Mouse (Mus musculus): ENCODE measurements around the gene Dtx3. TPM values are rescaled to one million over a fixed set of nuclear protein-coding genes. Genes with fewer than 3 reads are reported as not detected.

The Dtx3 gene
- 195 and 234 TPM in 2 replicates for polyA plus RNA-seq (2015; fragmentation: Nextera tagmentation; extraction: Ambion mirVana)

DNA sequence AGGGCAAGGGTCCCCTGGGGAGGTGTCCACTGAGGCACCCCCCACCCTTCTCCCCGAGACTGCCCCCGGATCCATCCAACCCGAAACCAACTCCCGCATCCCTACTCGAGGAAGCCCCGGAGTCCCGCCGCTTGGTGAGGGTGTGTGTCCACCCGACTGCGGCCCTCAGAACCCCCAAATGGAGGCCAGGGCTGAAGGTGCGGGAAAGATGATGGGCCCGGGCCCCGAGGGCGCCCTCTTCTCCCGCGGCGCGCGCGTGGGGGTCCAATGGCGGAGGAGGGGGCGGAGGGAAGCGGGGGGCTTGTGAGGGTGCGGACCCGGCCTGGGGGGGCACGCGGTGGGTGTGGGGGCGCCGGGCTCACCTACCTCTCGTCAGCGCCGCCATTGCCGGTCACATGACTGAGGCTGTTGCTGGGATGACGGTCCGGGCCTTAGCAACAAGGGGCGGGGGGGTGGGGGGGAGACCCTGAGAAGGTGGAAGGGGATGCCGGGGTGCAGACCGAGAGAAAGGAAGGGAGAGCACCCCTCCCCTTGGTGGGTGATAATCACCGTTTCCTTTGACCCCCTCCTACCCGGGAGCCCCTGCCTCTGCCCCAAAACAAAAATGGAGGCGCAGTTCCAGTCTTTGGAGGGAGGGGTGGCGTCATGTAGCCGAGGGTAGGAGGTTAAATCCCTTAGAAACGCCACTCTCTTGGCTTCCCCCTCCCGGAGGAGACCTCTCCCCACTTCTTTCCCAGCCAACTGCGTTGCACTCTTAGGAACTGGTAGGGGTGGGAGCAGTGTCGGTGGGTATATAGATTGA lies at the start of gene Dtx3:
Dtx3 (minus strand) TSS at position 401 of the 802 bp plus-strand sequence.
- Histone ChIP-seq H3K9me3 (no peaks in the 10 kb centered on the region), H3K27me3 (no peaks in the 10 kb centered on the region), H3K4me3 (replicated peaks) (peak within 1 kb of the TSS; percentile 92), H3K27ac (peak within 1 kb of the TSS; percentile 91), H3K4me2 (replicated peaks) (peak within 1 kb of the TSS; percentile 79), H3K9ac (replicated peaks) (peak within 1 kb of the TSS; percentile 96), H3K4me1 (replicated peaks) (peaks cover 33% of the 10 kb centered on the region), H3K36me3 (peaks cover 53% of the 10 kb centered on the region)
- 0% methylated on average over 35 of the region's 47 CpGs for WGBS
- peak; percentile 70 for ATAC-seq

DNA sequence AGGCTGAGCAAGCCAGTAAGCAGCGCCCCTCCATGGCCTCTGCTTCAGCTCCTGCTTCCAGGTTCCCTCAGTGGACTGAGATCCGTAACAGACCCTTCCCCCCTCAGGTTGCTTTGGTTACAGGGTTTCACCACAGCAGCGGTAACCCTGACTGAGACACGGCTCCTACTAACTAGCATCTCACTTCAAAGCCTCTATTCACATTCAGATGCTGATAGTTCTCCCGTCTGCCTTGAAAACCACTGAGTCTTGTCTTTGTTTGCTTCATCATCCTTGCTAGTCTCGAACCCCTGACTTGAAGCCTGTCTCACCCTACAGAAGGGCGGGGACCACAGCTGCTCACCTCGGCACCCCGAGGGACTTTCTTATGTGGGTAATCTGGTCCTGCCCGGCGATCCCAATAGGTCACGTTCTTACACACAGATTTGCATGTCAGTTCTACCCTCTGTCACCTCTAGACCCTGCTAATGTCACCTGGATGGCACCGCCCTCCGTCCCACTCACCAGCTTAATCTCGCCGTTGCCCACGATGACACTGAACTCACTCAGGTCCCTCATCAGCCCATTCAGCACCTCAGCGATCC lies 42.8 kb upstream of the Dtx3 start:
- no peaks in the 10 kb centered on the region for H3K4me1 ChIP-seq (replicated peaks)
- H3K36me3 ChIP-seq = peaks cover 93% of the 10 kb centered on the region
- H3K4me2 ChIP-seq (replicated peaks) = no peak overlapping the region
- H3K4me3 ChIP-seq (replicated peaks) = no peak overlapping the region
- H3K9ac ChIP-seq (replicated peaks) = no peak overlapping the region
- 73% methylated on average over 18 of the region's 18 CpGs for WGBS
- no peaks in the 10 kb centered on the region for H3K9me3 ChIP-seq
- H3K27me3 ChIP-seq = no peaks in the 10 kb centered on the region
- no peak overlapping the region for H3K27ac ChIP-seq
- ATAC-seq = no peak

DNA sequence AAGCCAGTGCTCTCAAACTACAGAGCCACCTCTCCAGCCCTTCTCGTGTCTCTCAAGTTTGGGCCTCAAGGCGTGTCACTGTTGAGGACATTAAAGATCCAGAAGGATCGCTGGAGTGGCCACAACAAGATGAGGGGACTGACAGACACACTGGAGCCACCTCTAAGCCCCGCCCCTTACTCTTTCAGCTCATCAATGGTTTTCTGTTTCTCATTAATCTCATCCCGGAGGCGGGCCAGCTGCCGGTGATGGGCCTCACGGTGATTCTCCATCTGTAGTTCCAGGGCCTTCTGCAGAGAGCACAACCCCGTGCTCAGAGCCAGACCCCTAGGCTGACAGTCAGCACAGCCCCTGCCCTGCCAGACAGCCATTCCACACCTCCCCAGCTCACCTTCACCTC lies 41.0 kb upstream of the Dtx3 start:
- Histone ChIP-seq H3K9ac (replicated peaks) (no peak overlapping the region), H3K4me2 (replicated peaks) (no peak overlapping the region), H3K9me3 (no peaks in the 10 kb centered on the region), H3K36me3 (peaks cover 93% of the 10 kb centered on the region), H3K27me3 (no peaks in the 10 kb centered on the region), H3K4me3 (replicated peaks) (no peak overlapping the region), H3K27ac (no peak overlapping the region), H3K4me1 (replicated peaks) (no peaks in the 10 kb centered on the region)
- WGBS = 46% methylated on average over 9 of the region's 9 CpGs
- 0 out of 2 replicates have a peak, but pooled peaks have one; percentile 14 for ATAC-seq

DNA sequence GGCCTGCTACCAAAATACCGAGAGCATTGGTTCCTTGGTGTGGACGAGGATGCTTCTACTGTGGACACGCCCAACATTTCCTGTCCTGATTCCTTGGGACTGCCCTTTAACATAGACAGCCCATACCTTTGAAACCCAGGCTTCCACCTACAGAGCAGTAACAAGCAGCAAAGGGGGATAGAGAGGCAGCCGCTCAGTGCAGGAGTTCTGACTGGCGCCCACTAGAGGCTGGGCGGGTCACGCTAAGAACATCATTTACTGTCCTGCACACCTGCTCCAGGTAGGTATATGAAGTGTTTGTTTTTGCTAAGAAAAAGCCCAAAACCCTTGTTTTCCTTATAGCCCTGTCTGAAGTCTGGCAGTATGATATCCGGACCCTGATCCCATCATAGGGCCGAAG lies 37.6 kb upstream of the Dtx3 start:
- WGBS = 82% methylated on average over 9 of the region's 9 CpGs

DNA sequence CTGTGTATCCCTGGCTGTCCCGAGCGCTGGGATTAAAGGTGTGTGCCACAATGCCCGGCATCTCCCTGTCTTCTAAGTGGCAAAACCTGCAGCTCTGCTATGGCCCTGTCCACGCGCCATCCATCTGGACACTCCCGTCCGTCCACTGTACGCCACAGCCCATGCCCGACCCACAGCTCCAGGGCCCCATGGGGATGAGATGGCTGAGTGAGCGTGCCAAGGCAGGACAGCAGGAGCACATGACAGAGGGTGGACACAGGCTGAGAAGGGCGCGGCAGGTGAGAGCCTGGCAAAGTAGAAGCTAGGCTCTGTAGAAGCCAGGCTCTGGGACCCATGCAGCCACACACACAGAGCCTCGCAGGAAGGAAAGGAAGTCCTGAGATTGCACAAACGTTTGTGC lies 36.2 kb upstream of the Dtx3 start:
- Histone ChIP-seq H3K4me2 (replicated peaks) (no peak overlapping the region), H3K9me3 (no peaks in the 10 kb centered on the region)
- 85% methylated on average over 14 of the region's 14 CpGs for WGBS

More for the DNA sequence above, 37.6 kb upstream of the Dtx3 start:
- H3K27me3 ChIP-seq = no peaks in the 10 kb centered on the region
- no peak for ATAC-seq
- no peak overlapping the region for H3K4me3 ChIP-seq (replicated peaks)
- no peak overlapping the region for H3K27ac ChIP-seq
- H3K9me3 ChIP-seq = no peaks in the 10 kb centered on the region
- H3K4me2 ChIP-seq (replicated peaks) = no peak overlapping the region
- H3K4me1 ChIP-seq (replicated peaks) = no peaks in the 10 kb centered on the region
- H3K36me3 ChIP-seq = peaks cover 85% of the 10 kb centered on the region
- H3K9ac ChIP-seq (replicated peaks) = no peak overlapping the region

DNA sequence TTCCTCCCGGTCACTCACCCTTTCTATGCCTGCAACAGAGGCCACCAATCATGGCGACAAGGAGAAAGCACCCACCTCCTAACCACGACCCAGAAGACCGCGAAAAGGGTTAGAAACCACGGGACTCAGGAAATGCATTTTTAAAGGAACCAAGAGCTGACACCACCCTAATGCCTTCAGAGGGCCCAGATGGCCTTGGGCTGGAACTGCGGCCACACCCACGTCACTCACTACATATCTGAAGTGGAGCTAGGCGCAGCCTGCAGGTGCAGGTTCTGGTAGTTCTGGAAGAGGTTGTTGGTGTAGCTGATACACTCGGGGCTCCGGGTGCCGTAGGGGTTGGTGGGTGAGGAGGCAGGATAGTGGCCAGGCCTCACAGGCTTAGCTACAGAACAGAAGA lies 35.2 kb upstream of the Dtx3 start:
- Histone ChIP-seq H3K9ac (replicated peaks) (no peak overlapping the region), H3K4me3 (replicated peaks) (no peak overlapping the region), H3K27ac (no peak overlapping the region), H3K36me3 (peaks cover 79% of the 10 kb centered on the region), H3K4me1 (replicated peaks) (no peaks in the 10 kb centered on the region), H3K27me3 (peaks cover 5% of the 10 kb centered on the region; the same call in 1 of the 2 replicates), H3K4me2 (replicated peaks) (no peak overlapping the region), H3K9me3 (no peaks in the 10 kb centered on the region)
- WGBS = 90% methylated on average over 12 of the region's 12 CpGs
- no peak for ATAC-seq

More for the DNA sequence above, 36.2 kb upstream of the Dtx3 start:
- no peak for ATAC-seq
- no peak overlapping the region for H3K9ac ChIP-seq (replicated peaks)
- H3K27ac ChIP-seq = no peak overlapping the region
- no peak overlapping the region for H3K4me3 ChIP-seq (replicated peaks)
- peaks cover 5% of the 10 kb centered on the region; the same call in 1 of the 2 replicates for H3K27me3 ChIP-seq
- H3K4me1 ChIP-seq (replicated peaks) = no peaks in the 10 kb centered on the region
- H3K36me3 ChIP-seq = peaks cover 84% of the 10 kb centered on the region

DNA sequence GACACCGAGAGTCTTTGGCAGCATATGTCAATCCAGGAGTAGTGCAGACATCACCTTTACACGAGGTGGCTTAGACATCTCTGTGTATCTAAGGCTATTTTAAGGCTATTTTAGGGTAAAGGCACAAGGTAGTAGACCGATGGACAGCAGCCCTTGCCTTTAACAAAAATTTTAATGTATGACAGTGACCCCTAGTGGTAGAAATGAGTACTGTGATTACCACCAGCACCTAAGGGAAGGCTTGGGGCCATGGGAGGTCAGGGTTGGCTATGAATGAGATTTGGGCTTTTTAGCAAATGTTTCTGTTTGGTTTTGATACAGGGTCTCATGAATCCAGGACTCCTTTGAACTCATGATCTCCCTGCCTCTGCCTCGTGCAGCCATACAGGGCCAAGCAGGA lies 33.4 kb upstream of the Dtx3 start:
- H3K4me3 ChIP-seq (replicated peaks) = no peak overlapping the region
- H3K27me3 ChIP-seq = peaks cover 5% of the 10 kb centered on the region; the same call in 1 of the 2 replicates
- H3K27ac ChIP-seq = no peak overlapping the region
- no peaks in the 10 kb centered on the region for H3K4me1 ChIP-seq (replicated peaks)
- H3K4me2 ChIP-seq (replicated peaks) = no peak overlapping the region
- 27% methylated on average over 4 of the region's 4 CpGs for WGBS
- no peaks in the 10 kb centered on the region for H3K9me3 ChIP-seq
- peak; percentile 22; the same call in 1 of the 2 replicates for ATAC-seq
- peaks cover 69% of the 10 kb centered on the region for H3K36me3 ChIP-seq
- H3K9ac ChIP-seq (replicated peaks) = no peak overlapping the region

DNA sequence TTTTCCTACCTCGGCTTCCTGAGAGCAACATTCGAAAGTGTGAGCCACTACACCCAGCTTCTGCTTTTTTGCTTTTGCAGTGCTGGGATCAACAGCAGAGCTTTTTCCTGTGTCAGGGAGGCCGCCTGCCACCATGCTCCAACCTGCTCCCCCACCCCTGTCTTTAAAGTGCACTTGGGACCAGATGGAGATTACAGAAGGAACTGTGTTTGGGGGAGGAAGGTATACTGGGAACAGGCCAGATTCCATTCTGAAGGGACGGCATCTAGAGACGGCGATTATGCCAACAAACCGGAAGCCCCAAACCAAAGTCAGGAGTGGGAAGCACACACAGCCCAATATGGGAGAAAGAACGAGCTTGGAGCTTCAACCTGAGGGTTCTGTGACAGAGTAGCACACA lies 31.6 kb upstream of the Dtx3 start:
- no peaks in the 10 kb centered on the region for H3K4me1 ChIP-seq (replicated peaks)
- no peak overlapping the region for H3K4me2 ChIP-seq (replicated peaks)
- H3K36me3 ChIP-seq = peaks cover 52% of the 10 kb centered on the region
- whole genome bisulfite sequencing = 90% methylated on average over 8 of the region's 8 CpGs
- H3K9me3 ChIP-seq = no peaks in the 10 kb centered on the region
- no peak overlapping the region for H3K27ac ChIP-seq
- peaks cover 5% of the 10 kb centered on the region; the same call in 1 of the 2 replicates for H3K27me3 ChIP-seq
- ATAC-seq = no peak
- no peak overlapping the region for H3K9ac ChIP-seq (replicated peaks)
- no peak overlapping the region for H3K4me3 ChIP-seq (replicated peaks)

DNA sequence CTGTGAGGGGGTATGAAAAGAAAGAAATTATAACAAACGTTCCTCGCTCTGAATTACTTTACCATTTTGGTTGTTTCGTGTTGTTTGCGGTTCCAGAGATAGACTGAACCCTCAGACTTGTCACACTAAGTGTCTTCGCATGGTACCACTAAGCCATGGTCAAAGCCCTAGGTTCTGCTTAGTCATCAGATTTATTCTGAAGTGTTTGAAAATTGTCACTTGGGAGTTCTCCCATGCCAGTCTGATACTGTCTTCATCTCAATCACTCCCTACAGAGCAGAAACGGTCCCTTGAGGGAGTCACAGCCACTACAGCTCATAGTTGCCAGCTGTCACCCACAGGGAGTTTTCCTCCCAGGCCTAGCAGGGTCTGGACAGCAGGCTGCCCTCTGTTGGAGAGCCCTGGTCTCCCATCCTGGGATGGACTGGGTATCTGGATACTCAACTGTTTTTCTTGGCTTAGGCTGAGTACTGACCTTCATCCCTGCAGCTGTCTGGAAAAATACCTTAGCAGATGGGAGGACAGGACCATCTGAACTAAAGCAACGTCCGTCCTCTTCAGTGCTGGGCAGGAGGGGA lies 30.9 kb upstream of the Dtx3 start:
- Histone ChIP-seq H3K4me2 (replicated peaks) (no peak overlapping the region), H3K4me3 (replicated peaks) (no peak overlapping the region), H3K9ac (replicated peaks) (no peak overlapping the region), H3K27ac (no peak overlapping the region), H3K4me1 (replicated peaks) (no peaks in the 10 kb centered on the region), H3K36me3 (peaks cover 45% of the 10 kb centered on the region), H3K27me3 (peaks cover 5% of the 10 kb centered on the region; the same call in 1 of the 2 replicates), H3K9me3 (no peaks in the 10 kb centered on the region)
- WGBS = 77% methylated on average over 8 of the region's 8 CpGs
- no peak for ATAC-seq

DNA sequence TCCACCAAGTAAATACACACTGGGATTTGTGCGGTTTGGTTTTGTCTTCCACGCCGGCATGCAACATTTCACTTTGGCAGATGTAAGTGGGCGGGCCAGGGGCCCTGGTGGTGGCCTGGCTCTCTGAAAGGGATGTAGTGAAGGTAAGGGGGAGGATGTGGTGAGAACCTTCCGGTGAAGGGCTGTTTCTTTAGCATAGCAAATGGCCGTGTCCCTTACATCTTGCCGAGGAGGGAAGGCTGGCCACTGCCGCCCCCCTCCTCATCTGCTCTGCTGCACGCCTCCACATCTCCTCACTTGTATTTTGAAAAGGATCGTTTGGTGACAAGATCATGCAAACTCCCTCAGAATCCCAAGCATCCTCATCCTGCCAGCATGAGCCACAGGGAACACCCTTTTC lies 30.2 kb upstream of the Dtx3 start:
- Histone ChIP-seq H3K4me3 (replicated peaks) (no peak overlapping the region), H3K27me3 (peaks cover 5% of the 10 kb centered on the region; the same call in 1 of the 2 replicates), H3K9ac (replicated peaks) (no peak overlapping the region), H3K9me3 (no peaks in the 10 kb centered on the region), H3K36me3 (peaks cover 38% of the 10 kb centered on the region), H3K4me2 (replicated peaks) (no peak overlapping the region), H3K4me1 (replicated peaks) (no peaks in the 10 kb centered on the region), H3K27ac (no peak overlapping the region)
- ATAC-seq = no peak
- 29% methylated on average over 10 of the region's 10 CpGs for WGBS

DNA sequence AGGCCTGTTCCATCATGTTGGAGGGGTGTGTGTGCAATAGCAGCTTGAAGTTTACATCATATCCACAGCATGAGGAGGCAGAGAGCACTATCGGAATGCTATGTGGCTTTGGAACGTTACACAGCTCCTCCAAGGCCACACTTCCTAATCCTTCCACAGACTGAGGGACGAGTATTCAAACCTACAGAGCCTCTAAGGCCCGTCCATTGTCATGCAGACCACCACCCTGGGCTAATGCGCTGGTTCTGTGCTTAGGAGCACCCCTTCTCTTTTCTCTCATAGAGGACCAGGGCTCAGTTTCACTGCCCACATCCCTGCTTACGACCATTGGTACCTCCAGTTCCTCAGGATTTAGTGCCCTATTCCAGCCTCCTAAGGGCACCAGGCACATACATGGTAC lies 29.7 kb upstream of the Dtx3 start:
- no peak overlapping the region for H3K9ac ChIP-seq (replicated peaks)
- H3K4me3 ChIP-seq (replicated peaks) = no peak overlapping the region
- H3K36me3 ChIP-seq = peaks cover 33% of the 10 kb centered on the region
- H3K4me2 ChIP-seq (replicated peaks) = no peak overlapping the region
- no peaks in the 10 kb centered on the region for H3K9me3 ChIP-seq
- H3K4me1 ChIP-seq (replicated peaks) = no peaks in the 10 kb centered on the region
- 18% methylated on average over 6 of the region's 6 CpGs for WGBS
- no peak overlapping the region for H3K27ac ChIP-seq
- no peak for ATAC-seq
- peaks cover 5% of the 10 kb centered on the region; the same call in 1 of the 2 replicates for H3K27me3 ChIP-seq

DNA sequence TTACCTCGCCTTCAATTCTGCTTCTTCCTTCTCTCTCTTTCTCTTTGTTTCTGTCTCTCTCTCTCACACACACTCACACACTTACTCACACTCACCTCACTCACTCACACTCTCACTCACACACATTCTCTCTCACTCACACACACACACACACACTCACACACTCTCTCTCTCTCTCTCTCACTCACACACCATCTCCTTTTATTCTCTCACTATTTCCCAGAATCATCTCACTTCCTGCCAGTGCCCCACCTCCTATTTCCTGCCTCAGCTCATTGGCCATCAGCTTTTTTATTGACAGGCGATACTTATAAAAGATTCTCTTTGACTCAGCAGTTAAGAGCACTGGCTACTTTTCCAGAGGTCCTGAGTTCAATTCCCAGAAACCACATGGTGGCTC lies 22.8 kb upstream of the Dtx3 start:
- no peak overlapping the region for H3K9ac ChIP-seq (replicated peaks)

More for the DNA sequence above, 22.8 kb upstream of the Dtx3 start:
- Histone ChIP-seq H3K27ac (no peak overlapping the region), H3K9me3 (no peaks in the 10 kb centered on the region), H3K4me2 (replicated peaks) (no peak overlapping the region), H3K4me1 (replicated peaks) (no peaks in the 10 kb centered on the region), H3K4me3 (replicated peaks) (no peak overlapping the region), H3K27me3 (no peaks in the 10 kb centered on the region), H3K36me3 (no peaks in the 10 kb centered on the region)
- ATAC-seq = no peak
- WGBS = 88% methylated on average over 2 of the region's 2 CpGs
